Mouse (Mus musculus) intestine, embryonic 16.5 days (tissue): ENCODE results near the gene AW011738. TPM values are rescaled to one million over a fixed set of nuclear protein-coding genes. Genes with fewer than 3 reads are reported as not detected.
A peak's percentile ranks its signal among the peaks of the same experiment; 100 is the strongest.

Experiments used
- ATAC-seq: fragments of 200-750 bp; cut with Nextera tagmentation; 2 replicates; pipeline ENCODE4 v1.8.0; 2017; ENCODE audit warnings: moderate TSS enrichment, moderate library complexity
- H3K27ac ChIP-seq: fragments of 300-500 bp; sonication (generic); 2 replicates; pipeline ENCODE4 v1.5.1; 2014; ENCODE audit warnings: mild to moderate bottlenecking, low read length
- H3K27me3 ChIP-seq: fragments of 300-500 bp; sonication (generic); replicated peaks from 2 replicates; pipeline ENCODE4 v1.6.1; 2014; ENCODE audit warnings: low read length, control low read depth, mixed read lengths; ENCODE audit not compliant: control insufficient read depth, insufficient read depth
- H3K36me3 ChIP-seq: fragments of 300-500 bp; sonication (generic); 2 replicates; pipeline ENCODE4 v1.6.1; 2014; ENCODE audit warnings: low read length, control low read depth; ENCODE audit not compliant: control insufficient read depth, insufficient read depth
- H3K4me1 ChIP-seq: fragments of 300-500 bp; sonication (generic); 2 replicates; pipeline ENCODE4 v1.6.1; 2014; ENCODE audit warnings: low read length, control low read depth, mixed read lengths; ENCODE audit not compliant: control insufficient read depth, insufficient read depth
- H3K4me2 ChIP-seq: fragments of 300-500 bp; sonication (generic); 2 replicates; pipeline ENCODE4 v1.6.1; 2014; ENCODE audit warnings: low read depth, low read length, control low read depth
- H3K4me3 ChIP-seq: fragments of 300-500 bp; sonication (generic); 2 replicates; pipeline ENCODE4 v1.5.1; 2014; ENCODE audit warnings: mild to moderate bottlenecking, low read length
- H3K9ac ChIP-seq: fragments of 300-500 bp; sonication (generic); 2 replicates; pipeline ENCODE4 v1.6.1; 2014; ENCODE audit warnings: low read depth, low read length
- H3K9me3 ChIP-seq: fragments of 300-500 bp; sonication (generic); 2 replicates; pipeline ENCODE4 v1.6.1; 2016; ENCODE audit warnings: low read length, control low read depth; ENCODE audit not compliant: control insufficient read depth
- WGBS: fragments of 180-500 bp; shearing (Covaris S2); extraction: QIAGEN DNeasy Blood & Tissue Kit; methylation state at CpG from one replicate; pipeline ENCODE4 v1.1.7; 2014; 5-methylcytosine and 5-hydroxymethylcytosine counted together
- microRNA-seq: library from miRNA; unstranded; fragments of <30 nt; microRNA quantifications from one replicate; pipeline ENCODE4, GENCODE M21; 2016
- polyA plus RNA-seq: library from polyadenylated mRNA; unstranded; fragments of >200 nt; fragmentation: Nextera tagmentation; extraction: Ambion mirVana; gene quantifications from 2 replicates; pipeline ENCODE4 v1.2.1, GENCODE M21; 2015

The AW011738 gene
- polyA plus RNA-seq, 1 experiment from 2014 or later: 2.3 TPM

GRCm38 (mm10) chr4:156253043-156253442 is 49.9 kb downstream of the AW011738 start:
- H3K9me3 ChIP-seq: no peaks in the 10 kb centered on the region
- no peak overlapping the region for H3K4me2 ChIP-seq
- H3K27ac ChIP-seq: no peak overlapping the region
- H3K4me1 ChIP-seq: peaks cover 10% of the 10 kb centered on the region
- WGBS: 41% methylated on average over 7 of the region's 7 CpGs
- H3K9ac ChIP-seq: no peak overlapping the region
- peak; percentile 62 for ATAC-seq
- peaks cover 8% of the 10 kb centered on the region; the same call in 1 of the 2 replicates for H3K36me3 ChIP-seq
- peaks cover 26% of the 10 kb centered on the region for H3K27me3 ChIP-seq
- no peak overlapping the region for H3K4me3 ChIP-seq

- peak overlapping the region; percentile 15; the same call in 1 of the 2 replicates for H3K4me2 ChIP-seq
- H3K4me3 ChIP-seq: 0 out of 2 replicates have a peak overlapping the region, but pooled peaks have one; percentile 5
- peaks cover 10% of the 10 kb centered on the region for H3K4me1 ChIP-seq
- 3% methylated on average over 30 of the region's 30 CpGs for WGBS
- H3K9ac ChIP-seq: no peak overlapping the region
- peaks cover 26% of the 10 kb centered on the region for H3K27me3 ChIP-seq
- ATAC-seq: peak; percentile 65
- no peaks in the 10 kb centered on the region for H3K9me3 ChIP-seq
- H3K27ac ChIP-seq: no peak overlapping the region
- no peaks in the 10 kb centered on the region for H3K36me3 ChIP-seq
Observed at GRCm38 (mm10) chr4:156254361-156255077, 51.4 kb downstream of the AW011738 start.

Small RNAs within 50 kb of the gene (microRNA-seq; reads per million reads assigned to microRNA genes)
- 3.0 reads per million, percentile 7 among the genes with 10 or more reads in this experiment for gene Mir7658

Other genes starting within 250 kb of the AW011738 start
- gene C1qtnf12, start 241.0 kb upstream of the AW011738 start, polyA plus RNA-seq: 59.9 and 75.4 TPM in 2 replicates
- gene B3galt6, start 210.7 kb upstream of the AW011738 start, polyA plus RNA-seq: 11.7 and 12.0 TPM in 2 replicates
- gene Sdf4, start 210.4 kb upstream of the AW011738 start, polyA plus RNA-seq: 165 and 171 TPM in 2 replicates
- gene Tnfrsf4, start 189.5 kb upstream of the AW011738 start, polyA plus RNA-seq: 0.55 and 0.86 TPM in 2 replicates
- 1.0 and 1.4 TPM in 2 replicates for gene Tnfrsf18, start 177.1 kb upstream of the AW011738 start, polyA plus RNA-seq
- gene Ttll10, start 143.9 kb upstream of the AW011738 start, polyA plus RNA-seq: 4.2 and 4.7 TPM in 2 replicates
- 21.4 and 22.3 TPM in 2 replicates for gene 9430015G10Rik, start 93.3 kb upstream of the AW011738 start, polyA plus RNA-seq
- 0.09 and 0.10 TPM in 2 replicates for gene Rnf223, start 72.8 kb upstream of the AW011738 start, polyA plus RNA-seq
- 35.9 and 38.0 TPM in 2 replicates for gene Agrn, start 5.8 kb upstream of the AW011738 start, polyA plus RNA-seq
- 1.8 and 2.9 TPM in 2 replicates for gene Isg15, start 2.5 kb upstream of the AW011738 start, polyA plus RNA-seq
- 0.20 and 0.35 TPM in 2 replicates for gene Perm1, start 12.6 kb downstream of the AW011738 start, polyA plus RNA-seq
- 11.7 and 13.8 TPM in 2 replicates for gene Plekhn1, start 31.6 kb downstream of the AW011738 start, polyA plus RNA-seq
- gene Noc2l, start 32.7 kb downstream of the AW011738 start, polyA plus RNA-seq: 63.9 and 69.1 TPM in 2 replicates
- 0.53 and 1.2 TPM in 2 replicates for gene Samd11, start 52.4 kb downstream of the AW011738 start, polyA plus RNA-seq
- gene Vmn2r-ps159, start 127.8 kb downstream of the AW011738 start, polyA plus RNA-seq: not detected in 2 replicates